Mouse (Mus musculus): ENCODE data around the gene Mob1b.

The Mob1b gene

GRCm38 (mm10) chr5:88782072-88782765, 61.6 kb downstream of the Mob1b start:
- DNase-seq (ENCODE audit: low read depth, low spot score): no peak

GRCm38 (mm10) chr5:88785059-88785458, 64.4 kb downstream of the Mob1b start:
- no peak for DNase-seq (ENCODE audit: low read depth, low spot score)

GRCm38 (mm10) chr5:88790675-88791074, 70.0 kb downstream of the Mob1b start:
- no peak for DNase-seq (ENCODE audit: low read depth, low spot score)

- no peak for DNase-seq (ENCODE audit: low read depth, low spot score)
Measured at GRCm38 (mm10) chr5:88791256-88792245, 70.9 kb downstream of the Mob1b start.

- no peak for DNase-seq (ENCODE audit: low read depth, low spot score)
Measured at GRCm38 (mm10) chr5:88793676-88794075, 73.0 kb downstream of the Mob1b start.

GRCm38 (mm10) chr5:88795910-88796584, 75.4 kb downstream of the Mob1b start:
- no peak for DNase-seq (ENCODE audit: low read depth, low spot score)

- DNase-seq (ENCODE audit: low read depth, low spot score): no peak
Measured at GRCm38 (mm10) chr5:88796588-88796987, 75.9 kb downstream of the Mob1b start.

- no peak for DNase-seq (ENCODE audit: low read depth, low spot score)
Measured at GRCm38 (mm10) chr5:88797121-88797520, 76.5 kb downstream of the Mob1b start.

GRCm38 (mm10) chr5:88805616-88806015, 85.0 kb downstream of the Mob1b start:
- no peak for DNase-seq (ENCODE audit: low read depth, low spot score)

- no peak for DNase-seq (ENCODE audit: low read depth, low spot score)
Measured at GRCm38 (mm10) chr5:88806278-88806677, 85.6 kb downstream of the Mob1b start.

GRCm38 (mm10) chr5:88807342-88807741, 86.7 kb downstream of the Mob1b start:
- DNase-seq (ENCODE audit: low read depth, low spot score): no peak

- no peak for DNase-seq (ENCODE audit: low read depth, low spot score)
Measured at GRCm38 (mm10) chr5:88813188-88813587, 92.5 kb downstream of the Mob1b start.

All from WW6 (cell line).